Comparison of ENCODE assay signal across 18 mouse cellular contexts in genomic region chr4:143186066-143186465, GRCm38 (mm10).
"Had no signal": no experiment of that assay in that cellular context is flagged by ENCODE, and none has a peak within 500 bp of the region (broad histone marks: within the 10 kb centered on the region; RNA-seq: fewer than 3 reads in every experiment).

No protein-coding gene starts in this region.

- H3K4me3 ChIP-seq: liver, embryonic 15.5 days; midbrain, embryonic 10.5 days; midbrain, embryonic 12.5 days; myocyte; neural tube, embryonic 13.5 days; neural tube, embryonic 15.5 days had no signal

- H3K27me3 ChIP-seq: liver, embryonic 15.5 days; midbrain, embryonic 12.5 days; neural tube, embryonic 13.5 days; neural tube, embryonic 15.5 days had no signal

- H3K9ac ChIP-seq: liver, embryonic 15.5 days; lung, embryonic 14.5 days; midbrain, embryonic 12.5 days; neural tube, embryonic 13.5 days; neural tube, embryonic 15.5 days had no signal

- H3K36me3 ChIP-seq: liver, embryonic 15.5 days had no signal

- DNase-seq: lung, adult 18-20 months; lung, embryonic 14.5 days; lung, postnatal 10 days; lung, postnatal 4 days; midbrain, embryonic 14.5 days; retina, postnatal 1 day; right cerebral cortex, adult 18-20 months; right cerebral cortex, postnatal 25 days; right cerebral cortex, postnatal 4 days; thymus, adult 18-20 months; thymus, postnatal 14 days; thymus, postnatal 36 days had no signal

- H3K4me1 ChIP-seq: midbrain, embryonic 10.5 days; midbrain, embryonic 12.5 days had no signal

- H3K27ac ChIP-seq: liver, embryonic 15.5 days; midbrain, embryonic 10.5 days; midbrain, embryonic 12.5 days; neural tube, embryonic 13.5 days; neural tube, embryonic 15.5 days had no signal
